Mouse (Mus musculus) stomach, postnatal 0 days (tissue): Measurements from ENCODE around the gene Ccdc14.

Experiments used
- CTCF ChIP-seq: IDR thresholded peaks from 2 replicates; pipeline ENCODE4 v1.5.1; 2016; ENCODE audit warnings: antibody characterized with exemption, low read depth, mild to moderate bottlenecking, moderate library complexity
- EP300 ChIP-seq: optimal IDR thresholded peaks from 2 replicates; pipeline ENCODE3; 2016; ENCODE audit warnings: antibody characterized with exemption

DNA sequence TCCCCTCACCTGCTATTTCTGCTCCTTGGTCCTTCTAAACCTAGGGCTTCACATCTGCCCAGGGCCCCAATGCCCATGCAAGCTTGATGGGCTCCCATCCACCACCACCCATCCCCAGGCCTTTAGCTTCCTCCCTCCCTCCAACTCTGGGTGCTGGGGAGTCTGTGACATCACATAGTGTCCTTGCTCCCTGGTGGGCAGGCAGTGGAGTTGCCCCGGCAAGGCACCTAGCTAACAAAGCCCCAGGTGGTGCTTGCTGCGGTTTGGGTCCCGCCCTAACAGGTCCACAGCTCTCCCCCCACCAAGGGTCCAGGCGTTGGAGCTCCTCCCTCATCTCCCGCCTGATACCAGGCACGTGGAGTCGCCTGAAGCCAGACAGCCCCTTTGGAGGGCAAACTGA lies 40.8 kb upstream of the Ccdc14 start, which contains the start of gene Ropn1:
- no peak for TF ChIP-seq CTCF
- no peak for TF ChIP-seq EP300
